Mouse (Mus musculus) liver, postnatal 0 days (tissue): Measurements from ENCODE around the gene Gm11634.

Experiments used
- CTCF ChIP-seq: sonication (generic); IDR thresholded peaks from 2 replicates; pipeline ENCODE4 v1.5.1; 2016; ENCODE audit warnings: antibody characterized with exemption, low read depth
- EP300 ChIP-seq: IDR thresholded peaks from 2 replicates; pipeline ENCODE4 v1.6.1; 2016; ENCODE audit warnings: antibody characterized with exemption, low read depth, mild to moderate bottlenecking

GRCm38 (mm10) chr11:101614116-101614515 lies 15.1 kb upstream of the Gm11634 start:
- no peak for TF ChIP-seq EP300
- no peak for TF ChIP-seq CTCF
